Mouse (Mus musculus): ENCODE measurements around the gene Mfap4. TPM values are rescaled to one million over a fixed set of nuclear protein-coding genes. Genes with fewer than 3 reads are reported as not detected.

Mfap4 gene
- total and polyA plus RNA-seq, 3 experiments = not detected

DNA sequence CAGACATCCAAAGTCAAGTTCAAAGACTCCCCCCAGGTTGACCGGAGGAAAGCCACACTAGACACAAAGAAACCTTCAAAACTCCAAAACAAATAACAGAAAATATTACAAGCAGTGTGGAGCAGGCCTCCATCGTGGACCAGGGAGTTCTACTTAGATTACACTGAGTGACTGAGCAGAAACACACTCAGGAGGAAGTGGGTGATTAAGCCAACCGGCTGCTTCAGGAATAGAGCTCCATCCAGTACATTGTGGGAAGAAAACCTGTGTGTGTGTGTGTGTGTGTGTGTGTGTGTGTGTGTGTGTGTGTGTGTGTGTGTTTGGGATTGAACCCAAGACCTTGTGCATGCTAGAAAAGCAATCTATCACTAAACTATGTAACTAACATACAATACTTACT, 46.1 kb upstream of the Mfap4 start:
- Histone ChIP-seq H3K9ac (ENCODE audit: insufficient read depth, low read depth) (no peak overlapping the region), H3K79me2 (replicated peaks; ENCODE audit: control insufficient read depth, extremely low read depth, insufficient read depth, poor library complexity, severe bottlenecking) (no peaks in the 10 kb centered on the region), H3K36me3 (replicated peaks in 1 of 2; ENCODE audit: control insufficient read depth in 1 of 2, insufficient read depth in 1 of 2, low read length in 1 of 2) (no peaks in the 10 kb centered on the region), H3K4me2 (ENCODE audit: insufficient read depth, low read depth, poor library complexity, severe bottlenecking) (no peak overlapping the region), H3K4me3 (replicated peaks in 1 of 3; ENCODE audit: low read depth in 2 of 3, low read length in 2 of 3, poor library complexity in 1 of 3) (no peak overlapping the region), H3K4me1 (ENCODE audit: control insufficient read depth in 1 of 2, insufficient read depth in 2 of 2) (no peaks in the 10 kb centered on the region), H3K27me3 (replicated peaks) (peaks cover 73% of the 10 kb centered on the region), H3K27ac (ENCODE audit: insufficient read depth, low read depth) (no peak overlapping the region), H3K9me3 (replicated peaks; ENCODE audit: low read length) (peaks cover 7% of the 10 kb centered on the region)
- no peak for TF ChIP-seq KAT2A (IDR thresholded peaks at IDR 0.05; ENCODE audit: insufficient replicate concordance, low read length)
- no peak for TF ChIP-seq IRF4 (IDR thresholded peaks at IDR 0.05; ENCODE audit: low read depth, low read length)
- no peak for TF ChIP-seq ZKSCAN1 (IDR thresholded peaks at IDR 0.05; ENCODE audit: borderline replicate concordance, low read depth, low read length)
- TF ChIP-seq GABPA (IDR thresholded peaks at IDR 0.05; ENCODE audit: insufficient replicate concordance, low read depth, low read length) = no peak
- in situ Hi-C loops (cut with MboI; ENCODE audit: low pct_ligation_motif_present, low pct_unique_long_range_greater_than_20kb, low sequenced_read_pairs) = no loop called here
- dilution Hi-C loops (cut with MboI; ENCODE audit: extremely low pct_ligation_motif_present, extremely low pct_unique_long_range_greater_than_20kb, low sequenced_read_pairs) = no loop called here
- DNase-seq (ENCODE audit: extremely low read depth) = no peak

DNA sequence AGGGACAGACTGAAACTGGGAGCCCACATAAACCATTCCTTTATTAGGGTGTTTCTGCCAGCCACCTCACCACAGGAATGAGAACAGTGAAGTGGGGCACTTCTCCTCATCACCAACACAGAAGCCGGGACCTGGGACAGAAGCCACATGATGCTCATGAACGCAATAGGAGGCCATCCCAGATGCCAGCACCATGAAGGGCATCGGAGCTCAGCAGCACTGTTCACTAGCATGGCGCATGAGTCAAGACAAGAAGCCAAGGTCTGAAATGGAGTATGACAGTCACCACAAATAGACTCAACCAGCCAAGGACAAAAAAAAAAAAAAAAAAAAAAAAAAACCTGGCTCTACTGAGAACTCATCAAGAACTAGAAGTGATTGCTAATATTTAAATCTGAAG, 44.8 kb upstream of the Mfap4 start:
- no peak overlapping the region for H3K9ac ChIP-seq (ENCODE audit: insufficient read depth, low read depth)
- no peak for DNase-seq (ENCODE audit: extremely low read depth)
- peaks cover 7% of the 10 kb centered on the region for H3K9me3 ChIP-seq (replicated peaks; ENCODE audit: low read length)
- TF ChIP-seq ZMIZ1 (IDR thresholded peaks at IDR 0.05; ENCODE audit: low read depth, low read length) (no peak), JUND (conservative IDR thresholded peaks at IDR 0.05; ENCODE audit: low read depth, low read length) (no peak), ZNF384 (IDR thresholded peaks at IDR 0.05; ENCODE audit: low read depth, low read length) (peak; percentile 52)
- dilution Hi-C loops (cut with MboI; ENCODE audit: extremely low pct_ligation_motif_present, extremely low pct_unique_long_range_greater_than_20kb, low sequenced_read_pairs) = no loop called here
- H3K27me3 ChIP-seq (replicated peaks) = peaks cover 70% of the 10 kb centered on the region
- in situ Hi-C loops (cut with MboI; ENCODE audit: low pct_ligation_motif_present, low pct_unique_long_range_greater_than_20kb, low sequenced_read_pairs) = no loop called here
- no peak overlapping the region for H3K4me3 ChIP-seq (replicated peaks in 1 of 3; ENCODE audit: low read depth in 2 of 3, low read length in 2 of 3, poor library complexity in 1 of 3)
- H3K79me2 ChIP-seq (replicated peaks; ENCODE audit: control insufficient read depth, extremely low read depth, insufficient read depth, poor library complexity, severe bottlenecking) = no peaks in the 10 kb centered on the region
- H3K4me1 ChIP-seq (ENCODE audit: control insufficient read depth in 1 of 2, insufficient read depth in 2 of 2) = no peaks in the 10 kb centered on the region
- no peaks in the 10 kb centered on the region for H3K36me3 ChIP-seq (replicated peaks in 1 of 2; ENCODE audit: control insufficient read depth in 1 of 2, insufficient read depth in 1 of 2, low read length in 1 of 2)
- no peak overlapping the region for H3K4me2 ChIP-seq (ENCODE audit: insufficient read depth, low read depth, poor library complexity, severe bottlenecking)
- no peak overlapping the region for H3K27ac ChIP-seq (ENCODE audit: insufficient read depth, low read depth)

DNA sequence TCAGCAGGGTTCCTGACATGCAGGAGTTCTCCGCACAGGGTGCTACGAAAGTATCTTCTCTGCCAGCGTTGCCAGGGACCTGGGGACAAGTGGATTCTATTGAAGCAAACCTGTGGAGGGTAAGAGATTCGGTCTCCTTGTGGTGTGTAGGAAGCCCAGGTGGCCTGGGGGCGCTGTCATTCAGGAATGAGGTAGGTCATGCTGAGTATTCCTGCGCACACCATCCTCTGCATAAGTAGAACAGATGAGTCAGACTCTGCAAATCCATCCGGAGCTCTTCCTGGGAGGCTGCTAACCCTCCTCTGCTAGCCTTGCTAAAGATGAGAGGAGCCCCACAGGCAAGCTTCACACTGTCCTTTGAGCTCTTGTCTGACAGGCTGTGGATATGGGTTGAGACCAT, 43.6 kb upstream of the Mfap4 start:
- in situ Hi-C loops (cut with MboI; ENCODE audit: low pct_ligation_motif_present, low pct_unique_long_range_greater_than_20kb, low sequenced_read_pairs) = no loop called here

More for the DNA sequence above, 43.6 kb upstream of the Mfap4 start:
- no peak for TF ChIP-seq JUND (conservative IDR thresholded peaks at IDR 0.05; ENCODE audit: low read depth, low read length)
- TF ChIP-seq SIN3A (IDR thresholded peaks at IDR 0.05; ENCODE audit: low read length) = no peak
- TF ChIP-seq KAT2A (IDR thresholded peaks at IDR 0.05; ENCODE audit: insufficient replicate concordance, low read length) = no peak
- no peak for TF ChIP-seq TBP (conservative IDR thresholded peaks at IDR 0.05; ENCODE audit: low read depth, low read length)
- TF ChIP-seq MAFK (IDR thresholded peaks at IDR 0.05; ENCODE audit: insufficient replicate concordance, low read length) = no peak
- no peak for TF ChIP-seq USF1 (IDR thresholded peaks at IDR 0.05; ENCODE audit: low read depth, low read length)
- no peak for TF ChIP-seq BHLHE40 (IDR thresholded peaks at IDR 0.05; ENCODE audit: low read depth, low read length)
- no peak for TF ChIP-seq JUN (IDR thresholded peaks at IDR 0.05; ENCODE audit: insufficient read depth, low read depth, low read length)
- no peak for TF ChIP-seq RAD21 (IDR thresholded peaks at IDR 0.05; ENCODE audit: low read depth, low read length)
- TF ChIP-seq CHD1 (IDR thresholded peaks at IDR 0.05; ENCODE audit: low read depth, low read length) = no peak
- TF ChIP-seq GABPA (IDR thresholded peaks at IDR 0.05; ENCODE audit: insufficient replicate concordance, low read depth, low read length) = no peak
- no peak for TF ChIP-seq NELFE (IDR thresholded peaks at IDR 0.05; ENCODE audit: low read depth, low read length)
- TF ChIP-seq IRF4 (IDR thresholded peaks at IDR 0.05; ENCODE audit: low read depth, low read length) = no peak
- TF ChIP-seq MAX (IDR thresholded peaks at IDR 0.05; ENCODE audit: low read length) = no peak
- TF ChIP-seq MXI1 (IDR thresholded peaks at IDR 0.05; ENCODE audit: low read depth, low read length) = no peak
- TF ChIP-seq CHD2 (IDR thresholded peaks at IDR 0.05; ENCODE audit: low read length) = no peak
- TF ChIP-seq MYC (IDR thresholded peaks at IDR 0.05; ENCODE audit: low read depth, low read length) = no peak
- Histone ChIP-seq H3K27ac (ENCODE audit: insufficient read depth, low read depth) (no peak overlapping the region), H3K4me1 (ENCODE audit: control insufficient read depth in 1 of 2, insufficient read depth in 2 of 2) (no peaks in the 10 kb centered on the region), H3K9me3 (replicated peaks; ENCODE audit: low read length) (peaks cover 7% of the 10 kb centered on the region), H3K9ac (ENCODE audit: insufficient read depth, low read depth) (no peak overlapping the region), H3K4me3 (replicated peaks in 1 of 3; ENCODE audit: low read depth in 2 of 3, low read length in 2 of 3, poor library complexity in 1 of 3) (no peak overlapping the region), H3K4me2 (ENCODE audit: insufficient read depth, low read depth, poor library complexity, severe bottlenecking) (no peak overlapping the region), H3K27me3 (replicated peaks) (peaks cover 64% of the 10 kb centered on the region), H3K36me3 (replicated peaks in 1 of 2; ENCODE audit: control insufficient read depth in 1 of 2, insufficient read depth in 1 of 2, low read length in 1 of 2) (no peaks in the 10 kb centered on the region), H3K79me2 (replicated peaks; ENCODE audit: control insufficient read depth, extremely low read depth, insufficient read depth, poor library complexity, severe bottlenecking) (no peaks in the 10 kb centered on the region)
- dilution Hi-C loops (cut with MboI; ENCODE audit: extremely low pct_ligation_motif_present, extremely low pct_unique_long_range_greater_than_20kb, low sequenced_read_pairs) = no loop called here
- DNase-seq (ENCODE audit: extremely low read depth) = no peak
